8 mouse cellular contexts compared by ENCODE assay signal in the genomic region with DNA sequence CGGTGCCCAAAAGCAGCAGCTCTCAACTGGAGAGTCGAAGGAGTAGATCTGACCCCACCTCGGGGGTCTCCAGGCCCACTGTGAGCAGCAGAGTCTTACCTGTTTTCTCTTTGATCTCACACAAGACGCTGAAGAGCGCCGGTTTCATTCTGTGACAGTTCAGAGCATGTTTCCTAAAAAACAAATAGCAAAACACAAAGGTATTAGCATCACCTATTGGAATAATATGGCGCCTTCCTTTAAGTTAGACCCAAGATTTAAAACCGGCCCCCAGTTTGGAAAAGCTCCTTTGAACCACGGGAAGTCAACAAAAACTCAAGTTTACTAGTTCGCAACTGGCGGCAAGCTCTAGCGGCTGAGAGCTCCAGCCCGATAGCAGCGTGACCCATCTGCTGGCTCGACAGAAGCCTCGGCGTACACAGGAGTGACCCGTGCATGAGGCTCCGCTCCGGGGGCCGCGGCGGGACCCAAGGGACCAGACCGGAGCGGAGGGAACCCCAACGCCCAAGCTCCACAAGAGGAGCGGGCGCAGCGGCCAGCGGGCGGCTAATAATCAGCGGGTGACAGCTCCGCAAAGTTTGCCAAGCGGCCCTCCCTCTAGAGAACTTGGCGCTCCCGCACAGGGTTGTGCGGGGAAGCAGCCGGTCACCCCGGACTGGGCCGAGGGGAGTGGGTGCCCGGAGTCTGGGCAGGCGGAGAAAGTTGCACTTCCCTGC. TPM values are rescaled to one million over a fixed set of nuclear protein-coding genes. Genes with fewer than 3 reads are reported as not detected.
DNase-seq lines count a peak whose midpoint lies in the region; ATAC-seq lines count a peak whose summit lies in the region.

No protein-coding gene starts in this region.

- no peaks in the 10 kb centered on the region for H3K9me3 ChIP-seq in embryonic facial prominence, embryonic 14.5 days (ENCODE audit: control insufficient read depth, low read length)
- no peaks in the 10 kb centered on the region for H3K9me3 ChIP-seq in heart, embryonic 14.5 days (ENCODE audit: control insufficient read depth, low read length)

- peak overlapping the region; percentile 95 for H3K4me3 ChIP-seq in embryonic facial prominence, embryonic 14.5 days (ENCODE audit: low read depth, low read length)
- peak overlapping the region; percentile 94 to 96 for H3K4me3 ChIP-seq in heart, embryonic 14.5 days (ENCODE audit: control insufficient read depth in 1 of 2, insufficient read depth in 1 of 2, low read depth in 1 of 2, low read length in 2 of 2)
- H3K4me3 ChIP-seq in macrophage (ENCODE audit: inconsistent target) = peak overlapping the region; percentile 27

- peak overlapping the region; percentile 97 for H3K27ac ChIP-seq in embryonic facial prominence, embryonic 14.5 days (replicated peaks; ENCODE audit: low read depth, low read length)
- peak overlapping the region; percentile 88 to 99 for H3K27ac ChIP-seq in heart, embryonic 14.5 days (replicated peaks in 1 of 2; ENCODE audit: control insufficient read depth in 1 of 2, insufficient read depth in 1 of 2, low read depth in 2 of 2, low read length in 2 of 2)
- H3K27ac ChIP-seq in macrophage = no peak overlapping the region

- DNase-seq in B cell, adult 2 months = peak; percentile 32 to 49
- DNase-seq in adrenal gland, postnatal 14 days = peak; percentile 64
- DNase-seq in embryonic facial prominence, embryonic 14.5 days (ENCODE audit: low spot score) = peak; percentile 16
- DNase-seq in kidney, postnatal 10 days = peak; percentile 57
- peak; percentile 28 for DNase-seq in right cerebral cortex, postnatal 4 days
- peak; percentile 28 for DNase-seq in yolk sac, embryonic 10.5 days (ENCODE audit: low spot score)

- peak overlapping the region; percentile 79 for H3K4me2 ChIP-seq in embryonic facial prominence, embryonic 14.5 days (ENCODE audit: low read depth, low read length)
- peak overlapping the region; percentile 92 for H3K4me2 ChIP-seq in heart, embryonic 14.5 days (ENCODE audit: low read length)

- 0 out of 2 replicates have a peak, but pooled peaks cover 7% of the 10 kb centered on the region for H3K4me1 ChIP-seq in embryonic facial prominence, embryonic 14.5 days (ENCODE audit: control insufficient read depth, insufficient read depth, low read length)
- peaks cover 7 to 17% of the 10 kb centered on the region in 2 experiments for H3K4me1 ChIP-seq in heart, embryonic 14.5 days (ENCODE audit: control insufficient read depth in 2 of 2, insufficient read depth in 2 of 2, low read length in 2 of 2)

- 1% methylated on average over 27 of the region's 42 CpGs for WGBS in embryonic facial prominence, embryonic 14.5 days
- under 1% methylated on average over 42 of the region's 42 CpGs for WGBS in heart, embryonic 14.5 days
- 9% methylated on average over 41 of the region's 42 CpGs for WGBS in macrophage (ENCODE audit: missing documents)

- no peaks in the 10 kb centered on the region for H3K27me3 ChIP-seq in embryonic facial prominence, embryonic 14.5 days (replicated peaks; ENCODE audit: control insufficient read depth, insufficient read depth, low read length)
- H3K27me3 ChIP-seq in heart, embryonic 14.5 days (ENCODE audit: control insufficient read depth, insufficient read depth, low read length) = no peaks in the 10 kb centered on the region

- H3K9ac ChIP-seq in embryonic facial prominence, embryonic 14.5 days (ENCODE audit: low read depth, low read length) = peak overlapping the region; percentile 95
- H3K9ac ChIP-seq in heart, embryonic 14.5 days (ENCODE audit: low read length) = peak overlapping the region; percentile 98

- no peaks in the 10 kb centered on the region for H3K36me3 ChIP-seq in embryonic facial prominence, embryonic 14.5 days (ENCODE audit: control insufficient read depth, insufficient read depth, low read length)
- H3K36me3 ChIP-seq in heart, embryonic 14.5 days (ENCODE audit: control insufficient read depth, insufficient read depth, low read length) = 0 out of 2 replicates have a peak, but pooled peaks cover 4% of the 10 kb centered on the region
- H3K36me3 ChIP-seq in macrophage (ENCODE audit: inconsistent target) = no peaks in the 10 kb centered on the region

- no peaks in the 10 kb centered on the region for H3K79me2 ChIP-seq in macrophage (ENCODE audit: inconsistent target)

- ATAC-seq in embryonic facial prominence, embryonic 14.5 days (ENCODE audit: low read depth) = no peak
- no peak for ATAC-seq in heart, embryonic 14.5 days (ENCODE audit: insufficient number of reproducible peaks, insufficient read depth, low FRiP score, low read depth)

RNA-seq across cellular contexts. Expression of gene Pbx3, which starts 2.1 kb away (rescaled TPM):
- 73.9 and 75.9 TPM in 2 replicates for total RNA-seq in adrenal gland, postnatal 14 days (2021)
- polyA plus RNA-seq in embryonic facial prominence, embryonic 14.5 days (2014; fragmentation: Nextera tagmentation; extraction: Ambion mirVana) = 27.1 and 28.3 TPM in 2 replicates
- 25.8 and 26.4 TPM in 2 replicates for polyA plus RNA-seq in heart, embryonic 14.5 days (2014; fragmentation: Nextera tagmentation; extraction: Ambion mirVana)
- 10 to 100 TPM in 13 of 26 experiments, 1 to 10 TPM in 13; 2.3 to 18.2 (median 10.0) TPM for total RNA-seq in macrophage (2018; cell fraction: chromatin; rRNA removed)
- 1 to 10 TPM; 2.4 to 6.8 (median 4.2) TPM for total RNA-seq in macrophage (2018; cell fraction: cytosol; rRNA removed)
- 10 to 100 TPM in 9 of 26 experiments, 1 to 10 TPM in 17; 2.8 to 18.2 (median 7.6) TPM for total RNA-seq in macrophage (2018; cell fraction: nucleus; rRNA removed)
- polyA plus RNA-seq in macrophage (2018) = 4.2 to 6.6 TPM (median 5.2 TPM) in 3 replicates

RNA-seq across cellular contexts. Expression of gene Mapkap1, which starts 35.7 kb away (rescaled TPM):
- 72.1 and 77.9 TPM in 2 replicates for total RNA-seq in adrenal gland, postnatal 14 days (2021)
- polyA plus RNA-seq in embryonic facial prominence, embryonic 14.5 days (2014; fragmentation: Nextera tagmentation; extraction: Ambion mirVana) = 88.0 and 93.5 TPM in 2 replicates
- 67.2 and 74.7 TPM in 2 replicates for polyA plus RNA-seq in heart, embryonic 14.5 days (2014; fragmentation: Nextera tagmentation; extraction: Ambion mirVana)
- 100 to 1,000 TPM in 20 of 26 experiments, 10 to 100 TPM in 6; 57.4 to 149 (median 115) TPM for total RNA-seq in macrophage (2018; cell fraction: chromatin; rRNA removed)
- 10 to 100 TPM; 32.8 to 53.7 (median 43.8) TPM for total RNA-seq in macrophage (2018; cell fraction: cytosol; rRNA removed)
- 100 to 1,000 TPM in 1 of 26 experiments, 10 to 100 TPM in 25; 24.0 to 109 (median 53.9) TPM for total RNA-seq in macrophage (2018; cell fraction: nucleus; rRNA removed)
- polyA plus RNA-seq in macrophage (2018) = 34.5 to 49.6 TPM (median 46.5 TPM) in 3 replicates

Comparison
In these comparisons a context has a peak if more than half of its experiments do, and no peak if none do; other contexts are left out.
1. H3K4me3 ChIP-seq: peak in every context shown above with its lines; median percentile 95 in embryonic facial prominence, embryonic 14.5 days; 95 in heart, embryonic 14.5 days; 27 in macrophage.